Mouse (Mus musculus) midbrain, embryonic 12.5 days (tissue): ENCODE data around the gene Wdr45b. TPM values are rescaled to one million over a fixed set of nuclear protein-coding genes. Genes with fewer than 3 reads are reported as not detected.
A peak's percentile ranks its signal among the peaks of the same experiment; 100 is the strongest.

Source experiments
- ATAC-seq: fragments of 200-750 bp; cut with Nextera tagmentation; 2 replicates; pipeline ENCODE4 v1.8.0; 2017; ENCODE audit warnings: low read depth, moderate TSS enrichment, moderate library complexity; ENCODE audit not compliant: low FRiP score
- H3K27ac ChIP-seq: fragments of 300-500 bp; sonication (generic); replicated peaks from 2 replicates; pipeline ENCODE4 v1.5.1; 2016; ENCODE audit warnings: mild to moderate bottlenecking
- H3K27me3 ChIP-seq: fragments of 300-500 bp; sonication (generic); 2 replicates; pipeline ENCODE4 v1.6.1; 2016; ENCODE audit warnings: mild to moderate bottlenecking
- H3K36me3 ChIP-seq: fragments of 300-500 bp; sonication (generic); 2 replicates; pipeline ENCODE4 v1.6.1; 2016
- H3K4me1 ChIP-seq: fragments of 300-500 bp; sonication (generic); 2 replicates; pipeline ENCODE4 v1.6.1; 2016
- H3K4me2 ChIP-seq: fragments of 300-500 bp; sonication (generic); replicated peaks from 2 replicates; pipeline ENCODE4 v1.6.1; 2016; ENCODE audit warnings: mild to moderate bottlenecking, moderate library complexity
- H3K4me3 ChIP-seq: fragments of 300-500 bp; sonication (generic); 2 replicates; pipeline ENCODE4 v1.5.1; 2016; ENCODE audit warnings: mild to moderate bottlenecking
- H3K9ac ChIP-seq: fragments of 300-500 bp; sonication (generic); replicated peaks from 2 replicates; pipeline ENCODE4 v1.6.1; 2016; ENCODE audit warnings: mild to moderate bottlenecking, moderate library complexity
- H3K9me3 ChIP-seq: fragments of 300-500 bp; sonication (generic); 2 replicates; pipeline ENCODE4 v1.6.1; 2016; ENCODE audit warnings: mild to moderate bottlenecking
- WGBS: fragments of 180-500 bp; shearing (Covaris S2); methylation state at CpG from one replicate; pipeline ENCODE4 v1.1.7; 2016; 5-methylcytosine and 5-hydroxymethylcytosine counted together
- polyA plus RNA-seq: library from polyadenylated mRNA; unstranded; fragments of >200 nt; fragmentation: Nextera tagmentation; extraction: Ambion mirVana; gene quantifications from 2 replicates; pipeline ENCODE4 v1.2.1, GENCODE M21; 2016

Gene Wdr45b
- polyA plus RNA-seq = 81.2 and 81.8 TPM in 2 replicates

- H3K9me3 ChIP-seq = no peaks in the 10 kb centered on the region
- ATAC-seq = peak; percentile 96
- peak within 1 kb of the TSS; percentile 94 for H3K9ac ChIP-seq
- peak within 1 kb of the TSS; percentile 91 for H3K4me2 ChIP-seq
- 0 out of 2 replicates have a peak, but pooled peaks cover 3% of the 10 kb centered on the region for H3K36me3 ChIP-seq
- H3K4me3 ChIP-seq = peak within 1 kb of the TSS; percentile 97
- H3K27ac ChIP-seq = peak within 1 kb of the TSS; percentile 76
- no peaks in the 10 kb centered on the region for H3K27me3 ChIP-seq
- under 1% methylated on average over 69 of the region's 69 CpGs for WGBS
- H3K4me1 ChIP-seq = peaks cover 23% of the 10 kb centered on the region
Observed at GRCm38 (mm10) chr11:121354091-121354707, at the start of gene Wdr45b. TSS of gene Wdr45b (minus strand) at chr11:121354445.

- Histone ChIP-seq H3K4me3 (no peak overlapping the region), H3K9me3 (no peaks in the 10 kb centered on the region), H3K4me1 (peaks cover 5% of the 10 kb centered on the region), H3K27me3 (peaks cover 16% of the 10 kb centered on the region), H3K4me2 (no peak overlapping the region), H3K9ac (no peak overlapping the region), H3K36me3 (no peaks in the 10 kb centered on the region), H3K27ac (no peak overlapping the region)
- WGBS = 90% methylated on average over 3 of the region's 3 CpGs
- no peak for ATAC-seq
Observed at GRCm38 (mm10) chr11:121392405-121392804, 38.2 kb upstream of the Wdr45b start.

DNA sequence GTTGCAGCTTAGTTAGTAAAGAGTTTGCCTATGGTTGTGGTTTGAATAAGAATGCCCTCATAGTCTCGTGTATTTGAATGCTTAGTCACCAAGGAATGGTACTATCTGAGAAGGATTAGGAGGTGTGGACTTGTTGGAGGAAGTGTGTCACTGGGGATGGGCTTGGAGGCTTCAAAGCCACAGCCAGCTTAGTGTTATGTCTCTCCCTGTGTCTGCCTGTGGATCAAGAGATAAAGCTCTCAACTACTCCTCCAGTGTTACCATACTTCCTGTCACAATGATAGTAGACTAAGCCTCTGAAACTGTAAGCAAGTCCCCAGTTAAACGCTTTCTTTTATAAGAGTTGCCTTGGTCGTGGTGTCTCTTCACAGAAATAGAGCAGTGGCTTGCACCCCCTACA is 36.5 kb upstream of the Wdr45b start:
- Histone ChIP-seq H3K9ac (no peak overlapping the region), H3K9me3 (no peaks in the 10 kb centered on the region), H3K27ac (no peak overlapping the region), H3K4me3 (no peak overlapping the region), H3K4me2 (no peak overlapping the region), H3K4me1 (peaks cover 6% of the 10 kb centered on the region), H3K27me3 (peaks cover 29% of the 10 kb centered on the region), H3K36me3 (no peaks in the 10 kb centered on the region)
- ATAC-seq = no peak
- 68% methylated on average over 3 of the region's 3 CpGs for WGBS

DNA sequence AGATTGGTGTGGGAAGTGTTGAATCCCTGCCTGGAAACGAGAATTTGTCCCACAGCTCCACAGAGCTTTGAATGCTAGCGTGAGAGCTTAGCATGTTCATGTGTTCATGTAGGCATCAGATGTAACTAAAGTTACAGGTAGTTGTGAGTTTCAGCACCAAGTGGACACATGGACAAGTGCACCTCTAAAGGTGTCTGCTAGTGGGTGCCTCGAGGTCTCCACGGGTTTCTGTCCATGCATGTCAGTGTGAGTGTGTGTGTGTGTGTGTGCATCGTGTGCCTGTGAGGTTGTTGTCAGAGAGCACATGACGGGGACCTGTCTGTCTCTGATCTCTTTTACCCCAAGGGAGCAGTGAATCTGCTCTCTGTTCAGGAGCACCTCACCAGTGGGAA is 34.3 kb upstream of the Wdr45b start:
- peak; percentile 35; the same call in 1 of the 2 replicates for ATAC-seq
- Histone ChIP-seq H3K4me3 (peak overlapping the region; percentile 63), H3K36me3 (no peaks in the 10 kb centered on the region), H3K9me3 (no peaks in the 10 kb centered on the region), H3K27me3 (peaks cover 29% of the 10 kb centered on the region), H3K4me2 (peak overlapping the region; percentile 90), H3K9ac (no peak overlapping the region), H3K27ac (no peak overlapping the region), H3K4me1 (peaks cover 6% of the 10 kb centered on the region)
- WGBS = 9% methylated on average over 6 of the region's 6 CpGs

DNA sequence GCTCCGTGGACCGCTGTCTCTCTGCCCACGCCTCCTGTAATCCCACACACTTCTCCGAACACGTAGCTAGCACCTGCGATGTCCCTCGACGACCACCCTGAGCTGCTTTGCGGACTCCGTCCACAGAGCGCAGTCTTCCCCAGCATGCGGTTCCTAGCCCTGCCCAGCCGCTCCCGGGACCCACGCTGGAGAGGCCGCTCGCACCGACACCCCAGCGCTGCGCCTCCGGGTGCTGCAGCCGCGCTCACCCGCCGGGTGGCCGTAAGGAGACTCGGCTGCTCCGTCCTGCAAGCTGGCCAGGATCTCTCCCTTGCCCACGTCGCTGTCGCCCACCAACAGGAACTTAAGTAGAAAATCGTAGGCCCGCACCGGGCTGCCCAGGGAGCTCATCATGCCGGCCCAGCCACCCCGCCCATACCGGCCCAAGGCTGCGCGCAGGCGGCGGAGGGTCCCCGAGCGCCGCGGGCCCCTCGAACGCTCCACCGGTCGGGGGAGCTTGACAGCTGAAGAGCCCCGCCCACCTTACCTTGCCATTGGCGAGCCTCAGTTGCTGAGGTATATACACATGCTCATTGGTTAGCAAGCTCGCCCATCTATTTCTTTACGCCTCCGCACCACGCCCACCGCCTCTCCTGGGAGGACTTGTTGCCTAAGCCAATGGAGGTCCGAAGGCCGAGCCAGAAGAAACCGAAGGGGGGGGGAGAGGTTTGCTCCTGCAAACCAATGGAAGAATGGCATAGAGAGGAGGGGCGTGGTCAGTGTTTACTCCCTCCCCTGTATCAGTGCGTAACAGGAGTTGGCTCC is 33.7 kb upstream of the Wdr45b start, which contains the start of gene Rab40b:
Gene Rab40b, minus strand, starts transcription at position 502 of the 804 bp plus-strand sequence.
- ATAC-seq = peak; percentile 98
- Histone ChIP-seq H3K4me3 (peak within 1 kb of the TSS; percentile 63), H3K4me1 (peaks cover 6% of the 10 kb centered on the region), H3K27ac (no peak within 1 kb of the TSS), H3K4me2 (peak within 1 kb of the TSS; percentile 90), H3K9me3 (no peaks in the 10 kb centered on the region), H3K36me3 (no peaks in the 10 kb centered on the region), H3K27me3 (peaks cover 29% of the 10 kb centered on the region), H3K9ac (peak within 1 kb of the TSS; percentile 61)
- WGBS = 1% methylated on average over 61 of the region's 61 CpGs

DNA sequence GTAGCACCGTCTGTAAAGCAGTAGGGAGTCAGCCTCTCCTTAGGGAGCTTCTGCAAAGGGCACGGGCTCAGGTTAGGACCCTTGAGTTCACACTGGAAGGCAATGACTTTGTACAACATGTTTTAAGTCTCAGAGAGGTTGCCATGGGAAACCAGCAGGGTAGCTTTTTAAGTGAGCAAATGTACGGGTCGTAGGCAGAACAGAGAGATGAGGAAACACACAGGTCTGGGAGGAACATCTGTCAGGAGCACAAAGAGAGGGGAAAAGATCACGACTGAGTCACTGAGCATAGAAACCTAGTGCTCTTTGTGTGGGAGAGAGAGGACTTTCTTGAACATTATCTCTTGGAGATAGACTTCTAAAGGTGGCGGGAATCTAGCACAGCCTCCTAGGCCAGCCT is 26.0 kb upstream of the Wdr45b start:
- Histone ChIP-seq H3K27me3 (0 out of 2 replicates have a peak, but pooled peaks cover 4% of the 10 kb centered on the region), H3K4me1 (no peaks in the 10 kb centered on the region; the same call in 1 of the 2 replicates), H3K9me3 (no peaks in the 10 kb centered on the region), H3K36me3 (no peaks in the 10 kb centered on the region), H3K4me3 (no peak overlapping the region), H3K4me2 (no peak overlapping the region), H3K9ac (no peak overlapping the region), H3K27ac (no peak overlapping the region)
- no peak for ATAC-seq
- WGBS = 22% methylated on average over 6 of the region's 6 CpGs

DNA sequence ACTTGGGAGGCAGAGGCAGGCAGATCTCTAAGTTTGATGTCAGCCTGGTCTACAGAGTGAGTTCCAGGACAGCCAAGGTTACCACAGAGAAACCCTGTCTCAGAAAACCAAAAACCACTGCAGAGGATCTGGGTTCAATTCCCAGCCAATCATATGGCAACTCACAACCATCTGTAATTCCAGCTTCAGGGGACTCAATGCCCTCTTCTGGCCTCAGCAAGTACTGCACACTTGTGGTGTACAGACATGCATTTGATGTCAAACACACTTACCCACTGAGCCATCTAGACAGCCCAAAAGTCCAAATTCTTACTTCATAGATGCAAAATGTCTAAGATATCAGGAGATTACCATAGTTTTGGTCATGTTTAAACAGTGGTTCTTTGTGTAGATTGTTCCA is 24.4 kb upstream of the Wdr45b start:
- Histone ChIP-seq H3K9me3 (no peaks in the 10 kb centered on the region), H3K27ac (no peak overlapping the region), H3K4me3 (no peak overlapping the region), H3K9ac (no peak overlapping the region), H3K4me1 (no peaks in the 10 kb centered on the region; the same call in 1 of the 2 replicates), H3K36me3 (no peaks in the 10 kb centered on the region), H3K27me3 (0 out of 2 replicates have a peak, but pooled peaks cover 4% of the 10 kb centered on the region), H3K4me2 (no peak overlapping the region)
- no peak for ATAC-seq

DNA sequence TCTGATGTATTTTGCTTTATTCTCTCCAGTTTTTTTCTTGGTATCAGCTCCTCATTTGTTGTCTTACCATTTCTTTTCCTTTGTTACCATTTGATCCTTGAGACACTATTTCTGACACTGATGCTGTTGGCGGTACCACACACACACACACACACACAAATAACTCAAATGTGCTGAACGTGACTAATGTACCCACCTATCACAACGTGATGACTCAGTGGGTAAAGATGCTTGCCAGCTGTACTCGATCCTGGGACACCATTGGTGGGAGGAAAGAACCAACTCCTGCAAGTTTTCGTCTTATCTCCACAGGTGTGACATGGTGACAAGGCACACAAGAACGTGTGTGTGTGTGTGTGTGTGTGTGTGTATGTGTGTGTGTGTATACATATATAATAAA is 19.1 kb upstream of the Wdr45b start:
- no peaks in the 10 kb centered on the region for H3K4me1 ChIP-seq
- no peaks in the 10 kb centered on the region for H3K9me3 ChIP-seq
- no peak for ATAC-seq
- 0 out of 2 replicates have a peak, but pooled peaks cover 4% of the 10 kb centered on the region for H3K27me3 ChIP-seq
- H3K36me3 ChIP-seq = no peaks in the 10 kb centered on the region
- no peak overlapping the region for H3K4me2 ChIP-seq
- 71% methylated on average over 6 of the region's 6 CpGs for WGBS
- H3K4me3 ChIP-seq = no peak overlapping the region
- H3K9ac ChIP-seq = no peak overlapping the region
- H3K27ac ChIP-seq = no peak overlapping the region

DNA sequence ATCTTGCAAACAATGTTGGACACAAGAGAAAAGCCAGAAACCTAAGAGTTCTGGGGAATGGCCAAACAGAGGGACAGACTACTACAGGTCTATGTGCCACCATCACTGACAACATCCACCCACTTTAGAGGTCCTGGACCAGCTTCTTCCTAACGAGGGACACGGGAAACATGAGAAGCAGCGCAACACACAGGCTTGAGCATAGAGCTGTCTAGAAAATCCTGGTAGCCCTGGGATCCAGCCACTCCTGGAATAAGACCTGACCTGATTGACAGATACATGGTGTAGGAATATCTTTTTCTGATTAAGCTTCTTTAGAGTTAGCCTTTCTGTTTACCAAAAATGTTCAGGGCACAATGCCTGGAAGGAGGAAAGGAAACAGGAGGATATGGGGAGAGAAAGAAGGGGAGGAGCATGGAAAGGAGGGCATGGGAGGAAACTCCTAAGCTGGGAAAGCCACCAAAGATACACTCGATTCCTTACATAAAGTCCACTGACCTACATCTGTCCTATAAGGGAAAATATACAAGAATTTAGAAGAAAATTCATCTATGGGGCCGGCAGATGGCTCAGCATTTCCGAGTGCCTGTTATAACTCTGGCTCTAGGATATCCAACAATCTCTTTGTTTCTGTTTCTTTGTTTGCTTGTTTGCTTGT is 16.2 kb upstream of the Wdr45b start:
- no peak overlapping the region for H3K9ac ChIP-seq
- ATAC-seq = no peak
- no peaks in the 10 kb centered on the region for H3K36me3 ChIP-seq
- H3K27me3 ChIP-seq = no peaks in the 10 kb centered on the region
- WGBS = 78% methylated on average over 6 of the region's 6 CpGs
- no peak overlapping the region for H3K4me3 ChIP-seq
- no peaks in the 10 kb centered on the region for H3K9me3 ChIP-seq
- H3K27ac ChIP-seq = no peak overlapping the region
- no peak overlapping the region for H3K4me2 ChIP-seq
- H3K4me1 ChIP-seq = no peaks in the 10 kb centered on the region

DNA sequence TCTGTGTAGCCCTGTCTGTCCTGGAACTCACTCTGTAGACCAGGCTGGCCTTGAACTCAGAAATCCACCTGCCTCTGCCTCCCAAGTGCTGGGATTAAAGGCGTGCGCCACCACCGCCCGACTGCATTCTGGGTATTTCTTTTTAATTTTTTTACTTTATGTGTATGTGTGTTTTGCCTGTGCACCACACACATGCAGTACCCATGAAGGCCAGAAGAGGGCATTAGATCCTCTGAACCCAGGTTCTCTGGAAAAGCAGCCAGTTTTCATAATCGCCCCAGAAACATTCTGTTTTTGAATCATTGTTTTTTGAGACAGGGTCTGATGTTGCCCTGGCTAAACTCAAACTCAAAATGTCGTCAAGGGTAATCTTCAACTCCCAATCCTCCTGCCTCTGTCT is 15.4 kb upstream of the Wdr45b start:
- 60% methylated on average over 6 of the region's 6 CpGs for WGBS
- ATAC-seq = no peak
- no peak overlapping the region for H3K9ac ChIP-seq
- H3K4me3 ChIP-seq = no peak overlapping the region
- no peaks in the 10 kb centered on the region for H3K36me3 ChIP-seq
- H3K4me2 ChIP-seq = no peak overlapping the region
- H3K9me3 ChIP-seq = no peaks in the 10 kb centered on the region
- no peaks in the 10 kb centered on the region for H3K27me3 ChIP-seq
- H3K4me1 ChIP-seq = no peaks in the 10 kb centered on the region
- H3K27ac ChIP-seq = no peak overlapping the region

DNA sequence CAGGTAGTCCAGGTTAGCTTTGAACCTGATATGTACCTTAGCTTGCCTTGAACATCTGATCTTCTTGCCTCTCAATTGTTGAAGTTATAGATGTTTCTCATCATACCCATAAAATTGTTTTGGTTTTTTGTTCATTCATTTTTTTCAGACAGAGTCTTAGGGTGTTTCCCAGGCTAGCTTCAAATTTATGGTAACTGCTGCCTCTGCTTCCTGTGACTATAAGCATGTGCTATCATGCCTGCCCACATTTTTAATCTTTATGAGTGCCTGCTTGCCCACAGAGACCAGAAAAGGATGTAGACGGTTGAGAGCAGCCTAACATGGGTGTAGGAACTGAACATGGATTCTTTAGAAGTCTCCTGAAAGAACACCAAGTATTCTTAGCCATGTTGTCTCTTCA is 14.5 kb upstream of the Wdr45b start:
- no peaks in the 10 kb centered on the region for H3K9me3 ChIP-seq
- H3K36me3 ChIP-seq = no peaks in the 10 kb centered on the region
- no peak overlapping the region for H3K4me3 ChIP-seq
- no peak for ATAC-seq
- no peaks in the 10 kb centered on the region for H3K4me1 ChIP-seq
- no peaks in the 10 kb centered on the region for H3K27me3 ChIP-seq
- WGBS = 86% methylated on average over 1 of the region's 1 CpGs
- no peak overlapping the region for H3K27ac ChIP-seq
- no peak overlapping the region for H3K9ac ChIP-seq
- no peak overlapping the region for H3K4me2 ChIP-seq

DNA sequence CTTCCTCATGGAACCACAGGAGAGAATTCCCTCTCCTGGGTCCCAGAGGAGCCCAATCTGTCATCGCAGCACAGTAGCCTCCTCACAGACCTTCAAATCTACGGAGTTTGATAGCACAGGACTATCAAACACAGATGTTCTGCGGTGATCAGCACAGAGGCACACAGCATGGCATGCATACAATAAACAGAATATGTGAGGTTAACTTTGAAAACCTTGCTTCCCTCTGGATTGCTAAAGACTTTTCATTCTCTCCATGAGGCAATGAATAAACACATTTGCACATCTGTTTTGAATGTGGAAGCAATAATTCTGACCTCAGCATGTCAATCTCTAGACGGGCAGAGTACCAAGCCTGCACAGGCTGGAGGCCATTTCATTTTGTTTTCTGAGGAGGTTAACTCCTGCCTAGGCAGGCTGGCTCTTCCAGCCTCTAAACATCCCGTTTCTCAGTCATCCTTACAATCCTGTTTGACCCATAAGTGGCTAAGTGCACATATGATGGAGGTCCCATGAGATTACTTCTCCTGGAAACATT is 13.0 kb upstream of the Wdr45b start:
- Histone ChIP-seq H3K36me3 (no peaks in the 10 kb centered on the region), H3K4me1 (no peaks in the 10 kb centered on the region), H3K4me3 (no peak overlapping the region)

More for the DNA sequence above, 13.0 kb upstream of the Wdr45b start:
- Histone ChIP-seq H3K9ac (no peak overlapping the region), H3K27ac (no peak overlapping the region), H3K4me2 (no peak overlapping the region), H3K9me3 (no peaks in the 10 kb centered on the region), H3K27me3 (no peaks in the 10 kb centered on the region)
- no peak for ATAC-seq
- 64% methylated on average over 5 of the region's 5 CpGs for WGBS
